Mouse (Mus musculus): ENCODE measurements around the gene Bod1. TPM values are rescaled to one million over a fixed set of nuclear protein-coding genes. Genes with fewer than 3 reads are reported as not detected.

The Bod1 gene
- polyA plus RNA-seq, 1 experiment from 2014 or later: 141 TPM

DNA sequence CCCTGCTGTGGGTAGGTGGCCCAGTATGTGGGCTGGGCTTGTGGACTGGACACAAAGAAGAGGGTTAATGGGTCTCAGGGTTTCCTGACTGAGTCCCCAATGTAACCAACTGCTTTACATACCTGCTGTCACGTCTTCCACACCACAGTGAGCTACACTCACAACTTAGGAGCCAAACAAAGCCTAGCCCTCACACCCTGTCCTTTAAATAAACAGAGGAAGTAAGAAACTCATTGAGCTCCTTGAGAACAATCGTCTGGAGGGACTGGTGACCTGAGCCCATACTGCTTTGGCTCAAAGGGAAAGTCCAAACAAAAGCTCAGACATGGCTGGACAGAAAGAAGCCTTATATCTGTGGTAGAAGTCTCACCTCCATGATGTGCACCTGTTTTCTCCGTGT lies 27.8 kb upstream of the Bod1 start:
- Histone ChIP-seq H3K36me3 (ENCODE audit: control insufficient read depth, insufficient read depth, low read length) (no peaks in the 10 kb centered on the region), H3K9ac (ENCODE audit: low read length) (no peak overlapping the region)

DNA sequence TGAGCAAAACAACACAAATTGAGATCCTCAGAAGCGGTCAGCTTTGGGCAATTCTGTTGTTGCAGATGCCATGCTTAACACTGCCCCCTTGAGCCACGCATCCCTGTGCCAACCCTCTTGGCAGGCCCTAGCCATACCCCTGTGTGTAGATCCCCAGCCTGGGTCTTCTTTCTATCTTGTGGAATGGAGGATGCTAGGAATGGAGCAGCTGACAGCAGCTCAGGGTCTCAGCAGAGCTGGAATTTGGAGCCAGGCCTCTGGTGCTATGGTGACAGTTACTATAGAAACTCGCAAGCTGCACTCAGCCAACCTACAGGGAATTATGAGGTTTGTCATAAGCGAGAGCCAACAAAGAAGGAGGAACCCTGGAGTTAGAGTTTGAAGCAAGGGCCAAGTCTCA lies 23.1 kb upstream of the Bod1 start:
- ATAC-seq (replicated peaks; ENCODE audit: low FRiP score): 0 out of 2 replicates have a peak, but pooled peaks have one; percentile 36
- Histone ChIP-seq H3K36me3 (ENCODE audit: control insufficient read depth, insufficient read depth, low read length) (no peaks in the 10 kb centered on the region), H3K9ac (ENCODE audit: low read length) (no peak overlapping the region), H3K27me3 (ENCODE audit: control insufficient read depth, insufficient read depth, low read length) (no peaks in the 10 kb centered on the region), H3K9me3 (ENCODE audit: control insufficient read depth, low read length) (no peaks in the 10 kb centered on the region; the same call in 1 of the 2 replicates), H3K4me2 (ENCODE audit: low read depth, low read length, severe bottlenecking) (no peak overlapping the region), H3K4me1 (replicated peaks; ENCODE audit: control insufficient read depth, insufficient read depth, low read length) (no peaks in the 10 kb centered on the region), H3K4me3 (ENCODE audit: low read depth, low read length) (no peak overlapping the region), H3K27ac (ENCODE audit: low read depth, low read length) (no peak overlapping the region)
- WGBS: 87% methylated on average over 4 of the region's 4 CpGs
- DNase-seq (ENCODE audit: low spot score): no peak

More for the DNA sequence above, 27.8 kb upstream of the Bod1 start:
- no peaks in the 10 kb centered on the region for H3K4me1 ChIP-seq (replicated peaks; ENCODE audit: control insufficient read depth, insufficient read depth, low read length)
- no peak overlapping the region for H3K4me2 ChIP-seq (ENCODE audit: low read depth, low read length, severe bottlenecking)
- no peaks in the 10 kb centered on the region for H3K27me3 ChIP-seq (ENCODE audit: control insufficient read depth, insufficient read depth, low read length)
- DNase-seq (ENCODE audit: low spot score) (no peak), ATAC-seq (replicated peaks; ENCODE audit: low FRiP score) (no peak)
- no peak overlapping the region for H3K27ac ChIP-seq (ENCODE audit: low read depth, low read length)
- WGBS: 62% methylated on average over 3 of the region's 3 CpGs
- H3K9me3 ChIP-seq (ENCODE audit: control insufficient read depth, low read length): no peaks in the 10 kb centered on the region
- H3K4me3 ChIP-seq (ENCODE audit: low read depth, low read length): no peak overlapping the region

DNA sequence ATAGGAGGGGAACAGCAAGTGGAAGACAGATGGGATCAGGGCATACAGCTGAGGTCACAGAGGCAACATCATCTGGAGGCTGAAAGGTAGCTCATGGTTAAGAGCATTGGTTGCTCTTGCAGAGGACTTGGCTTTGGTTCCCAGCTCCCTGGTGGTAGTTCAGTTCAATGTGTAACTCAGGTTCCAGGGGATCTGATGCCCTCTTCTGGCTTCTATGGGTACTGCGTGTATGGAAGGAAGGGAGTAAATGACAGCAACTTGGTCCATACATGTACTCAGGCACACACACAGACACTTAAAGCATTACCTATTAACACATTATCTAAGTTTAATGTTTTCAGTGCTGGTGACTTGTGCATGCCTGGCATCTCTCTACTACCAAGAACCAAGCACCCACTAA lies 22.4 kb upstream of the Bod1 start:
- 100% methylated on average over 1 of the region's 1 CpGs for WGBS
- H3K27me3 ChIP-seq (ENCODE audit: control insufficient read depth, insufficient read depth, low read length): no peaks in the 10 kb centered on the region

DNA sequence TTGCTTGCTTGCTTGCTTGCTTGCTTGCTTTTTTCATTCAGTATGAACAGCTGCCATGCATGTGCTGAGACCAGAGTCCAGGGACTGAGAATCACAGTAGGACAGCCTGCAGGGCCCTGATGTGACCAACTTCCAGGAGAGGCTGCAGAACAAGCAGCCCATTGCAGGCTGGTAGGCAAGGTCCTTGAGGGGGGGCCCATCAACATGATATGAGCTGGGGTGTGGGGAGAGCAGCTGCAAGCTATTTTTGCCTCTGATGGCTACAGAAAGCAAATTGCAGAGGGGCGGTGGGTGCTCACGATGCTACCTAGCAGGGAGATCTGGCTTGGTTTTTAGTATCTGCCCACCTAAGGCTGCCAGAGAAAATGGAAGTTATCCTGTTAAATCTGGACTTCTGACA lies 21.6 kb upstream of the Bod1 start:
- Histone ChIP-seq H3K4me1 (replicated peaks; ENCODE audit: control insufficient read depth, insufficient read depth, low read length) (no peaks in the 10 kb centered on the region), H3K27me3 (ENCODE audit: control insufficient read depth, insufficient read depth, low read length) (no peaks in the 10 kb centered on the region), H3K36me3 (ENCODE audit: control insufficient read depth, insufficient read depth, low read length) (no peaks in the 10 kb centered on the region), H3K27ac (ENCODE audit: low read depth, low read length) (no peak overlapping the region), H3K9ac (ENCODE audit: low read length) (no peak overlapping the region), H3K4me3 (ENCODE audit: low read depth, low read length) (no peak overlapping the region), H3K9me3 (ENCODE audit: control insufficient read depth, low read length) (no peaks in the 10 kb centered on the region; the same call in 1 of the 2 replicates), H3K4me2 (ENCODE audit: low read depth, low read length, severe bottlenecking) (no peak overlapping the region)
- no peak for ATAC-seq (replicated peaks; ENCODE audit: low FRiP score)
- no peak for DNase-seq (ENCODE audit: low spot score)
- 88% methylated on average over 2 of the region's 2 CpGs for WGBS

More for the DNA sequence above, 22.4 kb upstream of the Bod1 start:
- no peaks in the 10 kb centered on the region for H3K36me3 ChIP-seq (ENCODE audit: control insufficient read depth, insufficient read depth, low read length)
- H3K27ac ChIP-seq (ENCODE audit: low read depth, low read length): no peak overlapping the region
- no peak overlapping the region for H3K4me2 ChIP-seq (ENCODE audit: low read depth, low read length, severe bottlenecking)
- H3K9ac ChIP-seq (ENCODE audit: low read length): no peak overlapping the region
- ATAC-seq (replicated peaks; ENCODE audit: low FRiP score) (no peak), DNase-seq (ENCODE audit: low spot score) (no peak)
- no peaks in the 10 kb centered on the region; the same call in 1 of the 2 replicates for H3K9me3 ChIP-seq (ENCODE audit: control insufficient read depth, low read length)
- no peak overlapping the region for H3K4me3 ChIP-seq (ENCODE audit: low read depth, low read length)
- H3K4me1 ChIP-seq (replicated peaks; ENCODE audit: control insufficient read depth, insufficient read depth, low read length): no peaks in the 10 kb centered on the region

DNA sequence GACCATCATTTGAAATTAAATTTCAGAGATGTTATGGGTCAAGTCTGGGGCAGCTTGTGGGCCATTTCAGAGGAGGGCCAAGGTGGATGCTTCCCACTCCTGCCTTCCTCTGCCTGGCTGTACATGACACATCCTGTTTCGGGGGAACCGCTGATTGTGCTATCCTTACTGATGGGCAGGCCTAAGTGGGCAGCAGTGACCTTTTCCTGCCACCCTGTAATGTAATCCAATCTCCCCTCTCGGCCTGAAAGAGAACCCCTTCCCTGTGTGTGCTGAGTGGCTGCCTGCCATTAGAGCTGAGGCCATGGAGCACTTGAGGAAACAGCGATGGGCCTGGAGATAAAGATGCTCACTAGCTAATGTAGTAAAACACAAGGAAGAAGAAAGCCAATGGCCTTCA lies 17.3 kb upstream of the Bod1 start:
- 67% methylated on average over 4 of the region's 4 CpGs for WGBS
- Histone ChIP-seq H3K4me3 (ENCODE audit: low read depth, low read length) (no peak overlapping the region), H3K36me3 (ENCODE audit: control insufficient read depth, insufficient read depth, low read length) (no peaks in the 10 kb centered on the region), H3K4me2 (ENCODE audit: low read depth, low read length, severe bottlenecking) (no peak overlapping the region), H3K9me3 (ENCODE audit: control insufficient read depth, low read length) (no peaks in the 10 kb centered on the region; the same call in 1 of the 2 replicates), H3K27ac (ENCODE audit: low read depth, low read length) (no peak overlapping the region), H3K27me3 (ENCODE audit: control insufficient read depth, insufficient read depth, low read length) (no peaks in the 10 kb centered on the region), H3K9ac (ENCODE audit: low read length) (no peak overlapping the region), H3K4me1 (replicated peaks; ENCODE audit: control insufficient read depth, insufficient read depth, low read length) (no peaks in the 10 kb centered on the region)
- no peak for ATAC-seq (replicated peaks; ENCODE audit: low FRiP score)
- no peak for DNase-seq (ENCODE audit: low spot score)

DNA sequence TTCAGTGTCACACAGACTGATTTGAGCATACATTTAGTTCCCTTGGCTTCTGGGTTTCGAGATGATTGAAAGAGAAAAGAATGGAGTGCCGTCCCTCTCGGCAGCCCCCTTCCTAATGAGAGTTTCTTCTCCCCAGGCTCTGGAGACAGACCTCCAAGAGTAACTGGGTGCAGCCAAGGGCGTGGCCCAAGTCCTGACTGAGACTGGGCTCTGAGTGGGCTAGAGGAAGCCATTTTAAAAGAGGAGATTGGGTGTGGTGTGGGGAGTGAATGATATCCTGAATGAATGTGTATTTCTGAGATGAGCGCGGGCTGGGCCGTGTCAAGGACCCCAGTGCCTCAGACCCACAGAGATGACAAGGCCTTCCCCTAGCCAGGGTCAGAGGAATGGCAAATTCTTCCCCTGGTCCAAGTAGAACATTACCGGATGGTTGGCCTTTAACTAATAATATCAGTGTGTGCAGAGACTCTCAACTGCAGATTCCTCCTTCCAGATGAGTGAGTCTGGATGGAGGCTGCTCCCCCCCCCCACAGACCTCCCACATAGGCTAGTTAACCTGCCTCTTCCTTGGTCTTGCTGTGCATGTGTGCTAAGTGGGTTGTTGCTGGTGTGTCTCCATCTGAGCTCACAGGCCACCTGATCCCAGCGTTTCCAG lies 13.4 kb upstream of the Bod1 start:
- no peaks in the 10 kb centered on the region for H3K36me3 ChIP-seq (ENCODE audit: control insufficient read depth, insufficient read depth, low read length)
- H3K9me3 ChIP-seq (ENCODE audit: control insufficient read depth, low read length): no peaks in the 10 kb centered on the region
- ATAC-seq (replicated peaks; ENCODE audit: low FRiP score) (no peak), DNase-seq (ENCODE audit: low spot score) (no peak)
- no peak overlapping the region for H3K4me2 ChIP-seq (ENCODE audit: low read depth, low read length, severe bottlenecking)
- H3K9ac ChIP-seq (ENCODE audit: low read length): no peak overlapping the region
- no peaks in the 10 kb centered on the region for H3K4me1 ChIP-seq (replicated peaks; ENCODE audit: control insufficient read depth, insufficient read depth, low read length)
- no peak overlapping the region for H3K4me3 ChIP-seq (ENCODE audit: low read depth, low read length)
- WGBS: 82% methylated on average over 9 of the region's 9 CpGs
- no peak overlapping the region for H3K27ac ChIP-seq (ENCODE audit: low read depth, low read length)
- no peaks in the 10 kb centered on the region for H3K27me3 ChIP-seq (ENCODE audit: control insufficient read depth, insufficient read depth, low read length)

DNA sequence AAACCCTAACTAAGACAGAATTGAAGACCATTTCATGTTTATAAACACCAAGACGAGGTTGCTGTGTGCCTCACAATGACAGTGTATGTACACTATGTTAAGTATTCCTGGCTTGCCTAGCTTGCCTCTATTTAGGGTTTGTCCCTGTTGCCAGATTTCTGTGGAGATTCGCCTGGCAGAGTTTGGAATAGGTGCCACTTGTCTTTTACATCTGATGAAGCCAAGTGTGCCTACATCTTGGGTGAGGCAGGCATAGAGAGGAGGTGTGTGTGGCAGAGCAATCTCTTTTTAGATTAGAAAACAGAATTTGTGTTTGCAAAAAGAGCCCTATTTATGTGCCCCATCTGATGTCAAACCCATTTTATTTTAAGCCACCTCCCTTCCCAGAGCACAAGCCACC lies 12.4 kb upstream of the Bod1 start:
- Histone ChIP-seq H3K9ac (ENCODE audit: low read length) (no peak overlapping the region), H3K27me3 (ENCODE audit: control insufficient read depth, insufficient read depth, low read length) (no peaks in the 10 kb centered on the region), H3K4me2 (ENCODE audit: low read depth, low read length, severe bottlenecking) (no peak overlapping the region), H3K4me1 (replicated peaks; ENCODE audit: control insufficient read depth, insufficient read depth, low read length) (no peaks in the 10 kb centered on the region), H3K9me3 (ENCODE audit: control insufficient read depth, low read length) (no peaks in the 10 kb centered on the region), H3K4me3 (ENCODE audit: low read depth, low read length) (no peak overlapping the region), H3K36me3 (ENCODE audit: control insufficient read depth, insufficient read depth, low read length) (no peaks in the 10 kb centered on the region), H3K27ac (ENCODE audit: low read depth, low read length) (no peak overlapping the region)
- WGBS: 76% methylated on average over 2 of the region's 2 CpGs
- DNase-seq (ENCODE audit: low spot score) (no peak), ATAC-seq (replicated peaks; ENCODE audit: low FRiP score) (no peak)

DNA sequence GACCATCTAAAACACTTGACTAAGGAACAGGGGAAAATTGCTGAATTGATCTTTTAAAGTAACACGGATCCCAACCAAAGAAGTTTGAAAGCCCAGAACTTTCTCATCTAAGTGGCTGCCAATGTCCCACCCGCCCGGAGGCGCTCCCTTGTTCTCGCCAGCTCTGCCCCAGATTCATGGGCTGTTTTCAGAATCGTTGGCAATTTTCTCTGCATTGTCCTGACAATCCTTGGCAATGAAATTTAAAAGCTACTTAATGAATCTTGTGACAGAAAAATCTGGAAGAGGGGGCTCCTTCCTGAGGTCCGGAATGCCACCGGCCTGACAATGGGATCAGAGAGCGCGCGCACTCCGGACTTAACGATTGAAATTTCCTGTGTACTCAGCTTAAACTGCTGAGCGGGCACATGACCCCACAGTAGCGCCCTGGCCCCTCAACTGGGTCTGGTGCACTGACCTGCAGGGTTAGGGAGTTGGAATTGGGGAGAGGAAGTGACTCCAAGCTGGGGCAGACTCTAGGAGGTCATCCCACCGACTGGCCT lies 8.2 kb upstream of the Bod1 start:
- 80% methylated on average over 16 of the region's 16 CpGs for WGBS
- Histone ChIP-seq H3K9ac (ENCODE audit: low read length) (no peak overlapping the region), H3K4me1 (replicated peaks; ENCODE audit: control insufficient read depth, insufficient read depth, low read length) (no peaks in the 10 kb centered on the region), H3K9me3 (ENCODE audit: control insufficient read depth, low read length) (no peaks in the 10 kb centered on the region), H3K4me3 (ENCODE audit: low read depth, low read length) (no peak overlapping the region), H3K27me3 (ENCODE audit: control insufficient read depth, insufficient read depth, low read length) (no peaks in the 10 kb centered on the region), H3K36me3 (ENCODE audit: control insufficient read depth, insufficient read depth, low read length) (no peaks in the 10 kb centered on the region), H3K4me2 (ENCODE audit: low read depth, low read length, severe bottlenecking) (no peak overlapping the region), H3K27ac (ENCODE audit: low read depth, low read length) (no peak overlapping the region)
- DNase-seq (ENCODE audit: low spot score) (no peak), ATAC-seq (replicated peaks; ENCODE audit: low FRiP score) (no peak)

DNA sequence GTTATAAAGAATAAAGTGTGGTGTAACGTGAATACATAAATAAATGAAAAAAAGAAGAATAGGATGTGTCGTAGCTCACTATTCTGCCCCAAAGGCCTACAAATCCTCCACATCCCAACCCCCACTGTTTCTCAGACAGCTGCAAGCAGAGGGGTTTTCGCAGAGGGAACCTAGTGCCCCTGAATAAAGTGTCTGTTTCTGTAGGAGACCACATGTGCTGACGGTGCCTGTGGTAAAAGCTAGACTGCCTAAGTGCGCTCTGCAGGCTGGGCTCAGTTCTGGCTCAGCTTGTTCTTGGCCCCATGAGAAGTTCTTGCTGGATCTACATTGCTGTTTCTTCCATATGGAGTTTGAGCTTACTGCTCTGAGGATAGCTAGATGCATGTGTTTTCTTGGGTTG lies 5.6 kb upstream of the Bod1 start:
- H3K4me2 ChIP-seq (ENCODE audit: low read depth, low read length, severe bottlenecking): no peak overlapping the region
- no peaks in the 10 kb centered on the region for H3K9me3 ChIP-seq (ENCODE audit: control insufficient read depth, low read length)
- no peak overlapping the region for H3K4me3 ChIP-seq (ENCODE audit: low read depth, low read length)
- no peak overlapping the region for H3K27ac ChIP-seq (ENCODE audit: low read depth, low read length)
- WGBS: 84% methylated on average over 5 of the region's 5 CpGs
- no peaks in the 10 kb centered on the region; the same call in 1 of the 2 replicates for H3K4me1 ChIP-seq (replicated peaks; ENCODE audit: control insufficient read depth, insufficient read depth, low read length)
- no peak overlapping the region for H3K9ac ChIP-seq (ENCODE audit: low read length)
- H3K27me3 ChIP-seq (ENCODE audit: control insufficient read depth, insufficient read depth, low read length): no peaks in the 10 kb centered on the region
- H3K36me3 ChIP-seq (ENCODE audit: control insufficient read depth, insufficient read depth, low read length): no peaks in the 10 kb centered on the region
- DNase-seq (ENCODE audit: low spot score) (no peak), ATAC-seq (replicated peaks; ENCODE audit: low FRiP score) (no peak)

Measured in forebrain, embryonic 11.5 days (tissue).